In genomic region chr17:42643416-42643815, GRCm38 (mm10) we compare ENCODE assay signal across 23 mouse cellular contexts. TPM values are rescaled to one million over a fixed set of nuclear protein-coding genes. Genes with fewer than 3 reads are reported as not detected.
"Had no signal": no experiment of that assay in that cellular context is flagged by ENCODE, and none has a peak within 500 bp of the region (broad histone marks: within the 10 kb centered on the region; RNA-seq: fewer than 3 reads in every experiment).

No protein-coding gene starts in this region.

- H3K9ac ChIP-seq: limb, embryonic 15.5 days; liver, embryonic 15.5 days; lung, embryonic 14.5 days; midbrain, embryonic 15.5 days; neural tube, embryonic 12.5 days; stomach, embryonic 15.5 days had no signal

- H3K27me3 ChIP-seq: limb, embryonic 15.5 days; liver, embryonic 15.5 days; midbrain, embryonic 15.5 days; neural tube, embryonic 12.5 days; stomach, embryonic 15.5 days had no signal

- H3K9me3 ChIP-seq: limb, embryonic 15.5 days; liver, embryonic 15.5 days; midbrain, embryonic 10.5 days; midbrain, embryonic 15.5 days; neural tube, embryonic 12.5 days; stomach, embryonic 15.5 days had no signal

- ATAC-seq: midbrain, embryonic 15.5 days had no signal

- H3K4me1 ChIP-seq: limb, embryonic 15.5 days; liver, embryonic 15.5 days; midbrain, embryonic 10.5 days; midbrain, embryonic 15.5 days; neural tube, embryonic 12.5 days; stomach, embryonic 15.5 days had no signal

- H3K36me3 ChIP-seq: limb, embryonic 15.5 days; liver, embryonic 15.5 days; midbrain, embryonic 10.5 days; midbrain, embryonic 15.5 days; neural tube, embryonic 12.5 days; stomach, embryonic 15.5 days had no signal

- H3K4me3 ChIP-seq: left cerebral cortex, adult 2 months; limb, embryonic 15.5 days; liver, embryonic 15.5 days; midbrain, embryonic 10.5 days; midbrain, embryonic 15.5 days; neural tube, embryonic 12.5 days; stomach, embryonic 15.5 days had no signal

- H3K4me2 ChIP-seq: limb, embryonic 15.5 days; liver, embryonic 15.5 days; lung, embryonic 14.5 days; midbrain, embryonic 15.5 days; neural tube, embryonic 12.5 days; stomach, embryonic 15.5 days had no signal

- DNase-seq: kidney, postnatal 10 days; kidney, postnatal 4 days; lung, embryonic 14.5 days; lung, postnatal 10 days; lung, postnatal 4 days; right cerebral cortex, postnatal 14 days; thymus, adult 2 months; thymus, postnatal 25 days had no signal

- H3K27ac ChIP-seq: left cerebral cortex, adult 2 months; limb, embryonic 15.5 days; liver, embryonic 15.5 days; midbrain, embryonic 10.5 days; midbrain, embryonic 15.5 days; neural tube, embryonic 12.5 days; stomach, embryonic 15.5 days had no signal

RNA-seq across cellular contexts. Expression of gene Opn5, which starts 32.2 kb away (rescaled TPM):
- total RNA-seq: layer of hippocampus, adult 8-10 months; layer of hippocampus, postnatal 25 days; left cerebral cortex, adult 2 months; megakaryocyte, adult 5-6 weeks; monocyte, adult 5-6 weeks had no signal
- polyA plus RNA-seq: limb, embryonic 11.5 days; limb, embryonic 15.5 days; liver, embryonic 15.5 days; lung, embryonic 14.5 days; spleen, adult 2 months; stomach, embryonic 15.5 days; testis, adult 2 months; thymus, adult 2 months had no signal

RNA-seq across cellular contexts. Expression of gene Adgrf4, which starts 48.7 kb away (rescaled TPM):
- total RNA-seq: megakaryocyte, adult 5-6 weeks; monocyte, adult 5-6 weeks had no signal
- polyA plus RNA-seq: kidney, embryonic 14.5 days; liver, embryonic 15.5 days; lung, embryonic 14.5 days; midbrain, embryonic 10.5 days; neural tube, embryonic 12.5 days had no signal
